In the genomic region with DNA sequence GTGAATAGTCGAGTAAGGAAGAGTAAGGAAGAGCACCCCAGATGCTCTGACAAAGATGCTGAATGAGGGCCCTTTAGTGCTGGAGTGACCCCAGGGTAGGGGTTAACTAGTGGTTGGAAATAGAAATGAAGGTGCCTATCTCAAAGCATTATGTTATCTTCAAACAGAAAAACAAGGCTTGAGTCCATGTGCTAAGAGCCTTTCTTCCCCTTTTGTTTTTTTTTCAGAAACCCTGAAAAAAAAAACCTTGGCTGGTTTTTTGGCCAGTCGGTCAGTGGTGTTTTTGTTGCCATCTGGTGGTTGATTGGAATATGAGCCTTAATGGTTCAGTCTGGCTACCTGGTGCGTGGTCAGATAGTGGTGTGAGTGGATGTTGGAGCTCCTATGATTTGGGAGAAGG, we compare ENCODE assay signal across 10 mouse cellular contexts. TPM values are rescaled to one million over a fixed set of nuclear protein-coding genes. Genes with fewer than 3 reads are reported as not detected.
DNase-seq lines count a peak whose midpoint lies in the region; TF ChIP-seq lines count a peak whose summit lies in the region.
"Had no signal": no experiment of that assay in that cellular context is flagged by ENCODE, and none has a peak within 500 bp of the region (broad histone marks: within the 10 kb centered on the region; RNA-seq: fewer than 3 reads in every experiment).

No protein-coding gene starts in this region.

- intact Hi-C loops in gastrocnemius, adult 2 months (cut with DNase I) = no loop called here

- H3K4me3 ChIP-seq in gastrocnemius, adult 2 months = no peak overlapping the region
- H3K4me3 ChIP-seq: myocyte had no signal

- peak; percentile 47 for TF ChIP-seq CTCF in gastrocnemius, adult 2 months (IDR thresholded peaks at IDR 0.05)

- DNase-seq in gastrocnemius, adult 2 months = no peak
- no peak for DNase-seq in gastrocnemius, postnatal 25 days
- DNase-seq in lung, postnatal 10 days = peak; percentile 41
- DNase-seq in lung, postnatal 14 days = no peak
- DNase-seq in embryo, embryonic 10 days (ENCODE audit: low spot score) = peak; percentile 46
- DNase-seq in retina, embryonic 14.5 days (ENCODE audit: low spot score) = peak; percentile 74
- DNase-seq in layer of hippocampus, postnatal 25 days (ENCODE audit: extremely low spot score in 1 of 2, low spot score in 1 of 2) = no peak
- no peak for DNase-seq in layer of hippocampus, postnatal 36 days

- H3K27ac ChIP-seq in gastrocnemius, adult 2 months = no peak overlapping the region

RNA-seq across cellular contexts. Expression of gene Kcna2, which starts 19.7 kb away (rescaled TPM):
- 1 to 10 TPM in 1 of 2 experiments, under 1 TPM in 1; 0.73 to 1.2 TPM for total RNA-seq in gastrocnemius, adult 2 months (2021)
- 1 to 10 TPM; 1.0 to 1.4 TPM for total RNA-seq in gastrocnemius, postnatal 25 days (2021)
- total RNA-seq in layer of hippocampus, postnatal 25 days (2021) = 10 to 100 TPM; 79.9 to 97.7 TPM
- 10 to 100 TPM; 91.3 to 91.6 TPM for total RNA-seq in layer of hippocampus, postnatal 36 days (2021)

RNA-seq across cellular contexts. Expression of gene Kcna3, which starts 45.3 kb away (rescaled TPM):
- not detected for total RNA-seq in gastrocnemius, adult 2 months (2021)
- total RNA-seq in gastrocnemius, postnatal 25 days (2021) = not detected
- total RNA-seq in layer of hippocampus, postnatal 25 days (2021) = 10 to 100 TPM; 20.3 to 22.1 TPM
- total RNA-seq in layer of hippocampus, postnatal 36 days (2021) = 10 to 100 TPM; 20.3 to 21.8 TPM
- total RNA-seq: G1E had no signal

Comparison
In these comparisons a context has a peak if more than half of its experiments do, and no peak if none do; other contexts are left out.
1. DNase-seq: peak in lung, postnatal 10 days (single experiment), embryo, embryonic 10 days (single experiment) and retina, embryonic 14.5 days (single experiment); none in gastrocnemius, adult 2 months (single experiment), gastrocnemius, postnatal 25 days (single experiment), lung, postnatal 14 days (single experiment), layer of hippocampus, postnatal 25 days (0 of 2) and layer of hippocampus, postnatal 36 days (0 of 2).
2. RNA of gene Kcna2, which starts 19.7 kb away (total RNA-seq): 79.9 to 97.7 TPM in layer of hippocampus, postnatal 25 days and 91.3 to 91.6 TPM in layer of hippocampus, postnatal 36 days; 1.0 to 1.4 TPM in gastrocnemius, postnatal 25 days and 0.73 to 1.2 TPM in gastrocnemius, adult 2 months; every median in the first group is over 10 times any median in the second.
3. RNA of gene Kcna3, which starts 45.3 kb away (total RNA-seq): 20.3 to 22.1 TPM in layer of hippocampus, postnatal 25 days and 20.3 to 21.8 TPM in layer of hippocampus, postnatal 36 days; not detected in gastrocnemius, postnatal 25 days and not detected in gastrocnemius, adult 2 months; every median in the first group is over 10 times any median in the second.